Mouse (Mus musculus): ENCODE measurements around the gene 4930404H24Rik. TPM values are rescaled to one million over a fixed set of nuclear protein-coding genes. Genes with fewer than 3 reads are reported as not detected.

Gene 4930404H24Rik
- not detected in 2 replicates for polyA plus RNA-seq (2014; fragmentation: Nextera tagmentation; extraction: Ambion mirVana)

GRCm38 (mm10) chr2:153492573-153493392 is at the start of gene 4930404H24Rik:
Gene 4930404H24Rik, plus strand, starts transcription at chr2:153492790.
- peak; percentile 44 for ATAC-seq (replicated peaks; ENCODE audit: insufficient number of reproducible peaks, low FRiP score, low TSS enrichment)
- WGBS (ENCODE audit: insufficient replicate concordance) = 1% methylated on average over 59 of the region's 83 CpGs
- 0 out of 2 replicates have a peak, but pooled peaks cover 2% of the 10 kb centered on the region for H3K27me3 ChIP-seq (ENCODE audit: control insufficient read depth, insufficient read depth, low read length)
- H3K9ac ChIP-seq (ENCODE audit: low read depth, low read length) = peak within 1 kb of the TSS; percentile 75
- no peaks in the 10 kb centered on the region for H3K9me3 ChIP-seq (replicated peaks; ENCODE audit: control insufficient read depth, low read length)
- H3K4me3 ChIP-seq (ENCODE audit: low read depth, low read length) = peak within 1 kb of the TSS; percentile 60
- peak within 1 kb of the TSS; percentile 77 for H3K4me2 ChIP-seq
- H3K27ac ChIP-seq (ENCODE audit: low read depth, low read length) = peak within 1 kb of the TSS; percentile 96
- H3K4me1 ChIP-seq (ENCODE audit: control insufficient read depth, insufficient read depth, low read length) = peaks cover 52% of the 10 kb centered on the region
- H3K36me3 ChIP-seq (ENCODE audit: control insufficient read depth, insufficient read depth, low read length) = no peaks in the 10 kb centered on the region

- H3K4me1 ChIP-seq (ENCODE audit: control insufficient read depth, insufficient read depth, low read length) = peaks cover 37% of the 10 kb centered on the region
- peak overlapping the region; percentile 92 for H3K9ac ChIP-seq (ENCODE audit: low read depth, low read length)
- peak overlapping the region; percentile 95 for H3K27ac ChIP-seq (ENCODE audit: low read depth, low read length)
- H3K9me3 ChIP-seq (replicated peaks; ENCODE audit: control insufficient read depth, low read length) = no peaks in the 10 kb centered on the region
- peak overlapping the region; percentile 91 for H3K4me3 ChIP-seq (ENCODE audit: low read depth, low read length)
- WGBS (ENCODE audit: insufficient replicate concordance) = under 1% methylated on average over 54 of the region's 59 CpGs
- ATAC-seq (replicated peaks; ENCODE audit: insufficient number of reproducible peaks, low FRiP score, low TSS enrichment) = peak; percentile 40
- H3K4me2 ChIP-seq = peak overlapping the region; percentile 100
- H3K36me3 ChIP-seq (ENCODE audit: control insufficient read depth, insufficient read depth, low read length) = peaks cover 3% of the 10 kb centered on the region; the same call in 1 of the 2 replicates
- H3K27me3 ChIP-seq (ENCODE audit: control insufficient read depth, insufficient read depth, low read length) = no peaks in the 10 kb centered on the region
These were observed 49.0 kb upstream of the 4930404H24Rik start for GRCm38 (mm10) chr2:153443434-153444240.

- Histone ChIP-seq H3K4me3 (ENCODE audit: low read depth, low read length) (peak overlapping the region; percentile 91), H3K27ac (ENCODE audit: low read depth, low read length) (peak overlapping the region; percentile 95), H3K9me3 (replicated peaks; ENCODE audit: control insufficient read depth, low read length) (no peaks in the 10 kb centered on the region), H3K9ac (ENCODE audit: low read depth, low read length) (peak overlapping the region; percentile 92), H3K4me2 (peak overlapping the region; percentile 100), H3K36me3 (ENCODE audit: control insufficient read depth, insufficient read depth, low read length) (no peaks in the 10 kb centered on the region), H3K27me3 (ENCODE audit: control insufficient read depth, insufficient read depth, low read length) (no peaks in the 10 kb centered on the region), H3K4me1 (ENCODE audit: control insufficient read depth, insufficient read depth, low read length) (peaks cover 37% of the 10 kb centered on the region)
- 1% methylated on average over 41 of the region's 64 CpGs for WGBS (ENCODE audit: insufficient replicate concordance)
- ATAC-seq (replicated peaks; ENCODE audit: insufficient number of reproducible peaks, low FRiP score, low TSS enrichment) = peak; percentile 60
These were observed 48.1 kb upstream of the 4930404H24Rik start for GRCm38 (mm10) chr2:153444254-153445136.

GRCm38 (mm10) chr2:153445137-153446016 is 47.2 kb upstream of the 4930404H24Rik start:
- ATAC-seq (replicated peaks; ENCODE audit: insufficient number of reproducible peaks, low FRiP score, low TSS enrichment) = peak; percentile 11
- peaks cover 35% of the 10 kb centered on the region for H3K4me1 ChIP-seq (ENCODE audit: control insufficient read depth, insufficient read depth, low read length)
- H3K4me2 ChIP-seq = peak overlapping the region; percentile 100
- peak overlapping the region; percentile 91 for H3K4me3 ChIP-seq (ENCODE audit: low read depth, low read length)
- peak overlapping the region; percentile 84 for H3K9ac ChIP-seq (ENCODE audit: low read depth, low read length)
- H3K9me3 ChIP-seq (replicated peaks; ENCODE audit: control insufficient read depth, low read length) = no peaks in the 10 kb centered on the region
- WGBS (ENCODE audit: insufficient replicate concordance) = under 1% methylated on average over 58 of the region's 59 CpGs
- no peaks in the 10 kb centered on the region for H3K27me3 ChIP-seq (ENCODE audit: control insufficient read depth, insufficient read depth, low read length)
- H3K27ac ChIP-seq (ENCODE audit: low read depth, low read length) = peak overlapping the region; percentile 95
- no peaks in the 10 kb centered on the region for H3K36me3 ChIP-seq (ENCODE audit: control insufficient read depth, insufficient read depth, low read length)

GRCm38 (mm10) chr2:153446017-153446408 is 46.6 kb upstream of the 4930404H24Rik start:
- no peak for ATAC-seq (replicated peaks; ENCODE audit: insufficient number of reproducible peaks, low FRiP score, low TSS enrichment)
- Histone ChIP-seq H3K27me3 (ENCODE audit: control insufficient read depth, insufficient read depth, low read length) (no peaks in the 10 kb centered on the region), H3K27ac (ENCODE audit: low read depth, low read length) (peak overlapping the region; percentile 95; the same call in 1 of the 2 replicates), H3K9ac (ENCODE audit: low read depth, low read length) (peak overlapping the region; percentile 84), H3K4me1 (ENCODE audit: control insufficient read depth, insufficient read depth, low read length) (peaks cover 30% of the 10 kb centered on the region), H3K36me3 (ENCODE audit: control insufficient read depth, insufficient read depth, low read length) (no peaks in the 10 kb centered on the region), H3K9me3 (replicated peaks; ENCODE audit: control insufficient read depth, low read length) (no peaks in the 10 kb centered on the region), H3K4me2 (peak overlapping the region; percentile 100), H3K4me3 (ENCODE audit: low read depth, low read length) (peak overlapping the region; percentile 91)
- WGBS (ENCODE audit: insufficient replicate concordance) = under 1% methylated on average over 8 of the region's 8 CpGs

GRCm38 (mm10) chr2:153446476-153446875 is 46.1 kb upstream of the 4930404H24Rik start:
- no peak for ATAC-seq (replicated peaks; ENCODE audit: insufficient number of reproducible peaks, low FRiP score, low TSS enrichment)
- 18% methylated on average over 4 of the region's 4 CpGs for WGBS (ENCODE audit: insufficient replicate concordance)
- Histone ChIP-seq H3K27ac (ENCODE audit: low read depth, low read length) (peak overlapping the region; percentile 95; the same call in 1 of the 2 replicates), H3K9ac (ENCODE audit: low read depth, low read length) (no peak overlapping the region), H3K4me2 (peak overlapping the region; percentile 100), H3K9me3 (replicated peaks; ENCODE audit: control insufficient read depth, low read length) (no peaks in the 10 kb centered on the region), H3K27me3 (ENCODE audit: control insufficient read depth, insufficient read depth, low read length) (no peaks in the 10 kb centered on the region), H3K4me1 (ENCODE audit: control insufficient read depth, insufficient read depth, low read length) (peaks cover 26% of the 10 kb centered on the region), H3K4me3 (ENCODE audit: low read depth, low read length) (peak overlapping the region; percentile 91; the same call in 1 of the 2 replicates), H3K36me3 (ENCODE audit: control insufficient read depth, insufficient read depth, low read length) (no peaks in the 10 kb centered on the region)

GRCm38 (mm10) chr2:153447719-153448118 is 44.9 kb upstream of the 4930404H24Rik start:
- H3K27me3 ChIP-seq (ENCODE audit: control insufficient read depth, insufficient read depth, low read length) = no peaks in the 10 kb centered on the region
- ATAC-seq (replicated peaks; ENCODE audit: insufficient number of reproducible peaks, low FRiP score, low TSS enrichment) = no peak
- H3K27ac ChIP-seq (ENCODE audit: low read depth, low read length) = no peak overlapping the region
- no peaks in the 10 kb centered on the region for H3K36me3 ChIP-seq (ENCODE audit: control insufficient read depth, insufficient read depth, low read length)
- no peak overlapping the region for H3K9ac ChIP-seq (ENCODE audit: low read depth, low read length)
- H3K4me2 ChIP-seq = no peak overlapping the region
- no peaks in the 10 kb centered on the region for H3K9me3 ChIP-seq (replicated peaks; ENCODE audit: control insufficient read depth, low read length)
- peaks cover 13% of the 10 kb centered on the region for H3K4me1 ChIP-seq (ENCODE audit: control insufficient read depth, insufficient read depth, low read length)
- no peak overlapping the region for H3K4me3 ChIP-seq (ENCODE audit: low read depth, low read length)
- 81% methylated on average over 3 of the region's 3 CpGs for WGBS (ENCODE audit: insufficient replicate concordance)

All from heart, embryonic 11.5 days (tissue).